Mouse (Mus musculus): ENCODE measurements at regions not wholly inside any gene's neighbourhood (a gene's known extent, or its start where the extent isn't known, plus 50 kb on each side); places are given as distances from the start of the nearest gene placed in this dataset.
"Not testable (repeated sequence)": the region's sequence is repeated elsewhere in the genome, so short reads cannot be mapped to it uniquely, and the experiment has no call there.

DNA sequence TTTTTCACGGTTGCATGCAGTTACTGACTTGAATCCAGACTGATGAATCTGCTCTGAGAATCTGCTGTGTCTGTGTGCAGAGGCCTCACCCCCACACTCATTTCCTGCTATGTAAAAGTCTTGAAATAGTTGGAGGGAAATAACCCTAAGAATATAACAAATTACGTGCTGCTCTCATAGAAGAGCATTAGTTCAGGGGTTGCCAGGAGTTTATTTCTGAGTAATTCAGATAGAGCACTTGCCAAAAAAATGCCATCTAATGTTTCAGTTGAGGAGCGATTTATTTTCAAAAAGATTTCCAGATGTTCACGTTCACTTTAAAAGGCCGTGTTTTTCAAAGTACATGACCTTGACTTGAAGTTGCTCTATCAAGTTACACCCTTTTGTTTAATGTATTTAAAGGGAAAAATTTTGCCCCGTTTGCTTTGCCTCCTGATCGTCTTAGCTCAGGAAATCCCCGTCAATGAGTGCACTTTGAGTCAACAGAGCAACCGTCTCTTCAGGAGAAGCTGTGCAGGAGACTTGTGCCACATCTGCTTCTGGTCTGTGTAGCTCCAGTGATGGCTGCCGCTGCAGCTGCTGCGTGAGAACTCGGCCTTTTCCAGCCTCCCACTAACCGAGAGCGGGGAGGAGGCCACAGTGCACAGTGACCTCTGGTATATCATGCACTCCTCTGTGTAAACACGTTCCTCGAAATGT, 50.9 kb upstream of the Sec61g start:
- DNase-seq: peak in 1 of 2 experiments; percentile 27

DNA sequence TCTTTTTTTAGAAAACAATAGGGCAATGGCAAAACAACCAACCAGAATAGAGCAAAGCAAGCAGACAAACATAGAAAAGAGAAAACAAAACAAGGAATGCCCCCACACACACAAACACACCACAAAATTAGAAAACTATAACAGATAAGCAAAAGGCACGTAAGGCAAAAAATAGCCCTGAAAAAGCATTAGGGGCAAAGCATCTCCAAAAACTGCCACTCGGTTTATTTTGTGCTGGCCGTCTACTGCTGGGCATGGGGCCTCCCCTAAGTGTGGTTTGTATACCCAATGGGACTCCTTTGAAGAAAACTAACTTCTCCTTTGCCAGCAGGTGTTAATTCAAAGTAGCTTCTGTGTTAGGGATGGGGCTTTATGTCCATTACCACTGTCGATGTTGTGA, 53.4 kb upstream of the Sec61g start:
- no peak for DNase-seq

DNA sequence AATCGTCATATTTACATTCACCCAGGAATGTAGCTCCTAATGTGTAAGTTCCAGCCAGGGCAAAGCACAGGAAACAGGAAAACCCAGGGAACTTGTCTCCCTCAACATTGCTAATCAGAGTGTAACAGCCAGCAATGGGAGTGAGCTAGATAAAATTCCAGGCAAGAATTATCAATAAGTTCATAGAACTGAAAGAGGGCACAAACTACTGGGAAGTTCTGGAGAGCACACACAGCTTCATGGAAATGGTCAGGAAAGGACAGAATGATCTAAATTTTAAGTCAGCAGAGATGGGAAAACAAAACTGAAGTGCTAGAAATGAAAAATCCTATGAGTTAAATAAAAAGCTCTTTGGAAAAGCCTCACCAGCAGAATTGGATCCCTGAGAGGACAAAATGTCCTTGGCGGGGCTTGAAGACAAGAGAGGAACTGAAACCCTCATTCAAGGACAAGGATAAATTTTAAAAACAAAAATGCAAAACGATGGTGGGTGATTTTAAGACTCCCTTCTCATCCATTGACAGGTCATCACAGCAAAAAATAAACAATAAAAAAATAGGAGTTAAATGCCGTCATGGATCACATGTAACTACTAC, 80.9 kb upstream of the Sec61g start:
- DNase-seq: peak; percentile 54 to 75

DNA sequence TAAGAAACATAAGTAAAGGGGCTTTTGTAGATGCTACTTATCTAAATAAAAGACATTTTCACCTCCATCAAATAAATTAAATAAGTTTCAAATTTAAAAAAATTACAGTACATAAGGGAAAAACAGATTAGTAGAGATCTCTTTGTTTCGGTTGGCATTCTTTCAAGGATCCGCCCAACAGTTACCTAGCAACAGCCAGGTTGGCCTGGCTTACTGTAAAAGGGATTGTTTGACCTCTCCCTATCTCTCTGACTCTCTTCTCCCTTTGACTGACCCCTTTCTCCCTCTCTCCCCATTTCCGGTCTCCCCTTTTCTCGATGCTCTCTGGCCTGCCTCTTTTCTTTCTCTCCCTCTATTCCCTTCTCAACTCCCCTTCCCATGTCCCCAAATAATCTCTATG, 82.3 kb upstream of the Sec61g start:
- no peak for DNase-seq

DNA sequence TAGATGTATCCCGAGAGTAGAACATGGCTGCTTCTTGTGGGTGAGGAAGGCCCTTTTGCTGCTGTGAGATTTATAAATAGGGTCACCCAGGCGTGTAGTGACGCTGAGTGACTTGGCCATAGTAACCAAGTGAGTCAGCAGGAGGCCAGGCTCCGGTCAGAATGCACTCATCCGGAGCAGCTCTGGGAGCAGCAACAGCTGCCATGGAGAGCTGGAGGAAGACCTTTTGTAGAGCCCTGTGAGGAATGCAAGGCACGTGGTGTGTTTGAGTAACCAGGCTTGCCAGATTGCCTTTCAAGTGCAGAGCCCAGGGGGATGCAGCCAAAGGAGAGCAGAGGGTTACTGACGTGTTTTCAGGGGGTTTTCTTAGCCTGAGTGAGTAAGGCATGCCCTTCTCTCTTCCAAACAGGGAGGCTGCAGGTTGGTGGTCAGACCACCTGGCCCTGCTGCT, 83.2 kb upstream of the Sec61g start:
- peak; percentile 74 to 91 for DNase-seq

DNA sequence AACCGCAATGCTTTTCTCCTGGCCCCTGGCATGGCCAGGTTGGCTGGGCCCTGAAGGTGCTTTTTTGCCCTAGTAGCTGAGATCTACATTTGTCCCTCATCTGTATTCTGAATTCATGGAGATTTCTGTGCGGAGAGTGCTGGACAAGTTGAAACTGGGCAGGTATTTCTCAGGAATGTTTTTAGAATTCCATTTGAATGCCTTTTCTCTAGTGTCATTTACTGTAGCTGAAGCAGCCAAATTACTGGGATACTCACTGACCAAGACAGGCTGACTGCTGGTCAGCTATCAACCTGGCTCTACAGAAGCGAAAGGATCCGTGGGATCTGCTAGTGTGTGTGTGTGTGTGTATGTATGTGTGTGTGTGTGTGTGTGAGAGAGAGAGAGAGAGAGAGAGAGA, 83.7 kb upstream of the Sec61g start:
- DNase-seq: no peak

DNA sequence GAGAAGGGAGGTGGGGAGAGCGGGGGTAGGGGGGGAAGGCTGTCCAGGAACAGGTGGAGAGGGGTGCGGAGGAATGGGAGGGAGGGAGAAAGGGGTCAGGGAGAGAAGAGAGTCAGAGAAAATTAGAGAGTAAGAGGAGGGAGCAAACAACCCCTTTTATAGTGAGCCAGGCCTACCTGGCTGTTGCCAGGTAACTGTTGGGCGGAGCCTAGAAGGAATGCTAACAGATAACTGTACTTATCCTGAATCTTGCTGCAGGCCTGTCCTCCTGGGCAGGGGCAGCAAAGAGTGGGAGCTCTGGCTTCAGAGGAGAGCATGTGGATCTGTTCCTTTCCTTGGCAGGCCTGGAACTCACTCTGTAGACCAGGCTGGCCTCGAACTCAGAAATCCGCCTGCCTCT, 84.5 kb upstream of the Sec61g start:
- no peak for DNase-seq

DNA sequence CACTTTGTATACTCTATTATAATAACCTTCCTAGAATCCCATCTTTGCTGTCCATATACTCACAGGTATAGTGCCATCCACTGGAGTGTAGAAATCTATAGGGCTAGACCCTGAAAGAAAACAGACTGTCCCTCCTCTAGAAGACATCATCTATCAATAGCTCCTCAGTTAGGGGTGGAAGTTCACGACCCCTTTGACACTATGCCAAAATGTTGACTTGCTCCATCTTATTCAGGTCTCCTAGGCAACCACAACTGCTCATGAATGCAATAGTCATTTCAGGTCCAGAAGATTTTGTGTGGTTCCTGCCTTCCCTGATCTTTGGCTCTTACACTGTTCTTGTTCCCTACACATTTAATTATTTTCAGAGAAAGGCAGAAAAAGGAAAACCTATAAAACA, 86.5 kb upstream of the Sec61g start:
- no peak for DNase-seq

DNA sequence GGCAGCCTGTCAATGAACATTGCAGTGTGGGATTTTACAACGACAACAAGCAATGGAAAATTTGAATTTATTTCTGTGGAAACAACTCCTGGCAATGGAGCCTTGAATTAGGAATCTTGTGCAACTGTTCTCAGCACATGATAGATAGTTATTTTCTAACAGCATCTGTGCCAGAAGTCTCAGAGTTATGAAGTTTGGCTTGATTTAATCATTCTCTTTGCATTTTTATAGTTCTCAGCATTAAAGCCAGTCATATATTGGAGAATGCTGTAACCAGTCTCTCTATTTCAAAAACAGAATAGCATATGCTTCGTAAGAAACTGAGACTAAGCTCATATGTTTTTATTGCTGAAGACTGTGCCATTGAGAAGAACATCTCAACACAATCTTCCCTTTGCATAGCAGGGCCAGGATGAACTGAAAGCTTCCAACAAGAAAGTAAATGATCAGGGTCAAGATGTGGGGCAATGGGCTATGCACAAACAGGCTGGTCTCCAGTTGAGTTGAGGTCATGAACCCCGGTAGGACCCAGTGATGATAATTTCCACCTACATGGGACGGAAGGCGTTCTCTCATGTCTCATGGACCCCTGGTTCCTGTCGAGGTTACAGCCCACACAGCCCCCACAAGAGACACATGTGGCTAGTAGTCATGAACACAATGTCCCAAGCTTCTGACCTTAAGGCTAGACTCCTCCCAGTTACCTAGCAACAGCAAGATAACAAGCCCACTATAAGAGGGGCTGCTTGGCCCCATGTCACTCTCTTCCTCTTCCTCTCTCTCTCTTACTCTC, 89.0 kb upstream of the Sec61g start:
- DNase-seq: peak in 1 of 2 experiments; percentile 43

DNA sequence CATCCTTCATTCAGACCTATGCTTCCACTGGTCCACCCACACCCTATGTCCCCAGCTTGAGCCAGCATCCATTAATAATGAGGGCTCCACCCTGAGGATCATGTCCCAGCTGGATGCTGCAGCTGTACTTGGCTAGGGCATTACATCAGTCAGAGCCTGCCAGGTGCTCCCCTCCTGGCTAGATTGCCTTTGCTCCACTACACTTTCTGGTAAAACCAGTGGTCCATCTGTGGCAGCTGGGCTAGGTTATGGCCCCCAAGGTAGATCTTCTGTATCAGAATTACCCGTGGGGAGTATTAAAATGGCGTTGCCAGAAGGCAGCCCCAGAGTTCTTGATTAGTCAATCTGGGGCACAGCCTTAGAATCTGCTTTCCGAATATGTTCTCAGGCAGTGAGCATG, 94.7 kb upstream of the Sec61g start:
- DNase-seq: peak; percentile 34 to 47

DNA sequence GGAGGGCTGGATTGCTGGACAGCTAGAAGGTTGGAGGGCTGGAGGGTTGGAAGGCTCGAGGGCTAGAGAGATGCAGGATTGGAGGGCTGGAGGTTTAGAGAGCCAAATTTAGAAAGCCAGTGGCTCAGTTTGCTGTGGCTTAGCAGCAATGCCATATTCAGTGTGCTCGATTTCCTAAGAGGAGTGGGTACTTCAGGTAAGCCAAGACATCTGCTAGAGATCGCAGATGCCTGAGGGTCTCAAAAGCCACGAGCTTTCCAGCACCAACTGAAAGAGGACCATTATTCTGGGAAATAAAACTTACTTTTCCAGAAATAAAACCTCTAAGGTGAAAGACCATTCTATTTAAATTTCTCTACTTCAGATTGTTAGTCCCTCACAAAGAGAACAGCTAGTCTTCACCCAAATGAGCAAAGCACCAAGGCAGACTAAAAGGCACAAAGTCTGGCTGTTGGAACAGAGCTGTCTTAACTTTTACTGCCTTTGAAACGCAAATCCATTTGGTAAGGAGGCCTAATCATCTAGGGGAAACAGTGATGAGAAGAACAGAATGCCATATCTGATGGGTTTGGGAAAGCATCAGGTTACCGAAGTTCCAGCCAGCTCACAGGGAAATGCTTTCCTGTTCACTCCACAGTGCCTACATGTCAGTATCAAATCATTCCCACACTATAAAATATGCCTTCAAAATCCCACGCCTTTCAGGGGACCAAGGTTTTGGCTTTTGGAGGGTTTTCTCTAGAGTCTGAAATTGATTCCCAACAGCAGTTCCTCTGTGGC, 98.3 kb upstream of the Sec61g start:
- no peak for DNase-seq

DNA sequence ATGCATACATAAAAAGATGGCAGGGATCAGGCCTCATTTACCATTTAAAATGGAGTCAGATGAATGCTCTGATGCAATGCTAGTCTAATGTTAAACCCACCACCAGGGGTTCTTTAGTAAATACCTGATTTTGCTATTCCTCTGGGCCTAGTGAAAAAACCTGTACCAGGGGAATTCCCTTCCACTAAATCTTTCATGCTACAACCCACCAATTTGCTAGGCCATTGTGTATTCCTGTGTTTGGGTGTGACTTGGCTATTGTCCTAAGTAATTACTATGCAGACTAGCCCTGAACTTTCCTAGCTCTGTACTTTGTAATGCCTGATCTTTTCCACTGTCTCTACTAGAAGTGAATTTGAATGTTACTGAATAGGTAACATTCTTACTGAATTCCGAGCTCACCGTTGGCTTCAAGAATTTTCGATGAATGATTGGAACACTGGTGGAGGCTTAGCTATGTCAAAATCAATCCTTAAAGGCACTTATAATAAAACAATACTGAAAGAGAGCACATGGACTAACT, 99.7 kb upstream of the Sec61g start:
- not testable (repeated sequence) for DNase-seq

DNA sequence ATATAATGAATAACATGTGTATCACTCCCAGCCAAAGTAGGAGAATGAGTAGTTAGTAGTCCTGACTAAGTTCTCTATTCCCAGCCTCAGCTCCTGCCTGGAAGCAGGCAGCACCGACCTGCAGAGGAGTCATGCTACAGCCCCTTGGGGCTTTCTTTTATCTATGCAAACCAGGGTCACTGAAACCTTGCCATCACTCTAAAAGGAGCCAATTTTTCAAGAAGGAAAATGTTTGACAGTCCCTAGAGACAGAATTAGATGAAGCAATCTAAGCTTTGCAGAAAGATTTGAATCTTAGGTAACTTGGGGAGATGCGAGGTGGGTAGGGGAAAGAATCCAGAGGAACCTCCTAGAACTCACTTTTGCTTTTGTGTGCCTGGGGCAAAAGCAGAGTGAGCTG, 103.5 kb upstream of the Sec61g start:
- peak in 1 of 2 experiments; percentile 14 for DNase-seq

DNA sequence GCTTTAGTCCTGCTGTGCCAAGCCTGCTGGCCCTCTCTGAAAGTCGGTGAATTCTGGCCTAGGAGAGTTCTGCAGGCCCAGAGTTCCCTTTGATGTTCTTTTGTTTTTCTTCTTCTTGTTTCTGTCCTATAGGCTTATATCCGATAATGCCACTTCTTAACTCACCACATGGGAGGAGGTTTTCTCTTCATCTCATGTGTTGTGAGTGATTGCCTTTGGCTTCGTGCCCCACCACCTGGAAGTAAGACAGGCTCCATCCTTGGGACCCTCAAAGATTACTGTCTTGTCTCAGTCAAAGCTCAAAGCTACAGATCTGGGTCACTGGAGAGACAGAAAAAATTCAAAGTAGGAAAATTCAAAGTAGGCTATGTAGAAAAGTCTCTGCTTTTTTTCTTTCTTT, 104.2 kb upstream of the Sec61g start:
- no peak for DNase-seq

DNA sequence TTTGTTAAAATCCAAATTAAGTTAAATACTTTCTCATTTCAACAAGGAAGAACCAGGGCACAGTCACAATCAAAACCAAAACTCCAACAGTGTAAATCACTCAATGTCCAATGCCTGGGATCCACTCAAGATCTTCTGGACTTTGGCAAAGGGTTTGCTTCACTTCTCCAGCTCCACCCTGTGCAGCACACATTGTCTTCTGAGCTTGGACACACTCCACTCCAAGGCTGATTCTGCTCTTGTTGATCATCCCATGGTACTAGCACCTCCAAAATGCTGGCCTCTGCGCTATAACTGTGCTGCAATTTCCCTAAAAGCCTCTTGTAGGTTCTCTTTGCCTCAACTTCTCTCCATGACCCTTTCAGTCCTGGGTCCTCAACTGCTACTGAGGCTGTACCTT, 111.5 kb upstream of the Sec61g start:
- DNase-seq: peak in 1 of 2 experiments; percentile 25

DNA sequence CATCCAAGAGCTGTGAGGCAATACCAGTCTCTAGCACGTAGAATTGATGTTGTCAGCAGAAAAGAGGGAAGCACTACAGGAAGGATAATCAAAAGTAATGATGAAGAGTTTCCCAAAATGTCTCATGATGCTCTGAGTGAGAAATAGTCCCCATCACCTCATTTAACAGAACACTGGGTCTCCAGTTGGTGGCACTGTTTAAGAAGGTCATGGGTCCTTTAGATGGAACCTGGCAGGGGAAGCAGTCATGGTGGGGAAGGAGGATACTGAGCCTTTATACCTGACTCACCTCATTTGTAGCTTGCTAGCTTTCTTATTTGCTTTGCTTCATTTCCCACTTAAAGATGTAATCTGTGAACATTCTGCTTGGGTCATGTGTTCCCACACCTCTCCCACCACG, 115.4 kb upstream of the Sec61g start:
- no peak for DNase-seq

DNA sequence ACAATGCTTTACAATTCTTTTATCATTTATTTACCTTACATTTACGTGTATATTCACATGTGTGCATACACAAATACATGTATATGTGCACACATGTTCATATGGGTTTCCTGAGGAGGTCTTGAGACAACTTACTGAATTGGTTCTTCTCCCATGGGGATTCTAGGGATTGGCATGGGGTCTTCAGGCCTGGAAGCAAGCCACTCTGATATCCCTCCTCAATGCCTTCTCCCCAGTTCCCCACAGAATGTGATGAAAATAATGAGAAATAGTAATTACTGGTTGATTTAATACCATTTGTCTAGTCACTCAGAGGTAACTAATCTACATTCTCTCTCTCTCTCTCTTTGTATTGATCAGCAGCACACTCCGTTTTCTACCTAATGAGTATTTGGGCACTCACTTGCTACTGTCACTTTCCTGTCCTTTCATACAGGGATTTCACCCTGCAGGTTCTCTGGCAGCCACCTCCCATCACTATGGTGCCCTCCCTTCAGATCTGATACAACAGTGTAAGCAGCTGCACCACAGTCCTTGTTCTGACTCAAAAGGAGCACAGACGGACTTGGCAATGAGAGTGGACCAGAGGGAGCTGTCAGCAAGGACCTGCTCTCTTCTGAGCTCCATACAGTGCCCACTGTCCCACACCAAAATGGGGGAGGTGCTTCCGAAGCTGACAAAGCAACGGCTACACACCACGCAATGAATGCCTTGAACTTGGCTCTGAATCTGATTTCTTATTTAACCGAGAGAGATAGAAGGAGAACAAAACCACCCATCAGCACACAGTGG, 119.2 kb upstream of the Sec61g start:
- no peak for DNase-seq

DNA sequence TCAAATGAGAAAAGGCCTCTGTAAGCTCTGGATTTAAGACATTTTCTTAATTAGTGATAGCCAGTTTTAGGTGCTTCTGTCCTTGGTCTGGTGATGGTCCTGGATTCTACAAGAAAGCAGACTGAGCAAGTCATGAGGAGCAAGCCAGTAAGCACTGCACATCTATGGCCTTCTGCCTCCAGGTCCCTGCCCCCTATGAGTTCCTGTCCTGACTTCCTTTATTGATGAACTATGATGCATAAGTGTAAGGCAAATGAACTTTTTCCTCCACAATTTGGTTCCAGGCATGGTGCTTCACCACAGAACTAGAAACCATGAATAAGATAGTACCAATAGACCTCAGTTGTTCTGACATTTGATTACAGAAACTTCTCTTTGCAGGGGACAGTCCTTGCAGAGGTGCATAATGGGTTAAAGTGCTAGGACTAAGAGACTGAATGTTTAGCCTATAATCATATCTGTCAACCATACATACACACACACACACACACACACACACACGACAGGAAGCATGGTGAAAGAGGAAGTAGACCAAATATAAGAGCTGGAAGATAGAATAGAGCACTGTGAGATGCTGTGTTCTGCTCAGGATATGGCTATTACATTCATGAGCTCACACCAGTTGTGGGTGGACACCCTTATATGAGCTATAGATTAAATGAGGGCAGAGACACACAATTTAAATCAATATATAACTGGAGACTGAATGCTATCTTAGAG, 121.3 kb upstream of the Sec61g start:
- no peak for DNase-seq

DNA sequence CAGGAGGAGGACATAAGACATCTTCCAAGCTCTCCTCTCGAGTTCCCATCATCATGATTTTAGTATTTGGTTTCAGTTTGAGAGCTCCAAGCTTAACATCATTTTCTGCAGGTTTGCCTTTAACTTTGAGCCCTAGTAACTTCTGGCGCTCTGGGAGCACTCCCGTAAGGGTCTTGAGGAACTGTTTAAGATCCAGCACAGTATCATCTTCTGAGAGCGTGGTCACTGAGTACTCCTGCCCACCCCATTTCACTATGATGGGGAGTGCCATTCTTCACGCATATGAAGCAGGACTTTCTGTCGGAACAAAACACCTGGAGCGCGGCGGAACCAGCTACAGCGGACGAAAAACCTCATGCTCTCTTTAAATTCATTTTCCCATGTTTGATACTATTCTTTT, 116.2 kb upstream of the Egfr start:
- DNase-seq: not testable (repeated sequence)

DNA sequence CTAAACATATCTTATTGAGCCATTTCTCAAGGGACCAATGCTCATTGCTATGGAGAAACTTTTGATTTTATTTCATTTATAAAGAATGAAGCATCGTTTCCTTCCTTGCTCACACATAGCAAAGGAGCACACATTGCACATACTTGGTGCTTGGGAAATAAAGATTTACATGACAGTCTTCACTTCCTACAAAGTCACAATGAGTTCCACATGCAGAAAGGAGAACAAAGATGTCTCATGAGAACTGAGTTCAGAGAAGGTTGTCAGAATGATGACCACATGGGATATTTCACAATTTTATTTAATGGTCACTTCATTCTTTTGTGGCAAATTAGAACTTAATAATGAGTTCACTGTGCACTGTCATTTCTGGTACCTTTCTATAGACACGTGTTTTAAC, 114.3 kb upstream of the Egfr start:
- peak in 1 of 2 experiments; percentile 3 for DNase-seq

DNA sequence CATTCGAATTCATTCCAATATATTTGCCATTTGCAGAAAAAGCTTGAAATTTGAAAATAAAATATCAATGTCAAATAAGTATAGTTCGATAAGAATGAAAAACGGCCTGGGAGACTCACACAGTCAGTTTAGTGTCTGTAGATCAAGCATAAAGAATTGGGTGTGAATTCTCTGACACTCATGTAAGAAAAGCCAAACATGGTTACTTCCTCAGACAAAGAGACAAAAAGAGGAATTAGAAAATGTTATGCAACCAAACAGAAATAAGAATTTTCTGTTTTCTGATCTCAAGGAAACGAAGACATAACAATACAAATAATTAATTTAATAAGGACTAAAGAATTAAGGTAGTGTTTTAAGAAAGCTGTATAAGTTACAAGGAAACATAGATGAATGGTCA, 113.7 kb upstream of the Egfr start:
- no peak for DNase-seq

Data from heart, adult 18-20 months (tissue).